46 mouse cellular contexts compared by ENCODE assay signal in the genomic region with DNA sequence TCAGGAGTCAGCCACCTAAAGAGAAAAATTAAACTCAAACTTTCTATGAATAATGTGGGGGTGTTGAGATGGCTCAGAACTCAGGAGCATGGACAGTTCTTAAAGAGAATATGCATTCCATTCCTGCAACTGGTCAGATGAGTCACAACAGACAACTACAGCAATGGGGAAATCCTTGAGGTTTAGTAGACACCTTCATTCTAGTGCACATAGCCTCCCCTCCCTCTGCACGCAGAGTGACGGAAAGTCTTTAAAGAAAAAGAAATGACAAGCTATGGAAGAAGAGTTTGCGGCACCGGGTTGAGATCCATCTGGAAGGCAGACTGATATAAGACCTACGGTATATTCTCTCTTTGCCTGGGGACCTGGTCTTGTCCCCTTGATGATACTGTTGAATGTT. TPM values are rescaled to one million over a fixed set of nuclear protein-coding genes. Genes with fewer than 3 reads are reported as not detected.
"Had no signal": no experiment of that assay in that cellular context is flagged by ENCODE, and none has a peak within 500 bp of the region (broad histone marks: within the 10 kb centered on the region; RNA-seq: fewer than 3 reads in every experiment).

No protein-coding gene starts in this region.

- ATAC-seq: liver, embryonic 12.5 days; liver, postnatal 0 days; lung, postnatal 0 days; midbrain, embryonic 13.5 days; midbrain, embryonic 15.5 days; midbrain, embryonic 16.5 days had no signal

- H3K27me3 ChIP-seq: limb, embryonic 12.5 days; limb, embryonic 13.5 days; limb, embryonic 15.5 days; liver, embryonic 12.5 days; liver, embryonic 13.5 days; liver, embryonic 15.5 days; lung, embryonic 15.5 days; midbrain, embryonic 12.5 days; midbrain, embryonic 13.5 days; midbrain, embryonic 15.5 days; neural tube, embryonic 12.5 days had no signal

- H3K4me1 ChIP-seq: limb, embryonic 10.5 days; limb, embryonic 12.5 days; limb, embryonic 13.5 days; limb, embryonic 15.5 days; liver, embryonic 12.5 days; liver, embryonic 13.5 days; liver, embryonic 15.5 days; lung, embryonic 15.5 days; megakaryocyte, embryonic 14.5 days; midbrain, embryonic 10.5 days; midbrain, embryonic 12.5 days; midbrain, embryonic 13.5 days; midbrain, embryonic 15.5 days; neural tube, embryonic 12.5 days had no signal

- H3K27ac ChIP-seq: limb, embryonic 10.5 days; limb, embryonic 12.5 days; limb, embryonic 13.5 days; limb, embryonic 15.5 days; liver, embryonic 12.5 days; liver, embryonic 13.5 days; liver, embryonic 14.5 days; liver, embryonic 15.5 days; lung, embryonic 15.5 days; macrophage; midbrain, embryonic 10.5 days; midbrain, embryonic 12.5 days; midbrain, embryonic 13.5 days; midbrain, embryonic 15.5 days; neural tube, embryonic 12.5 days had no signal

- H3K4me3 ChIP-seq: limb, embryonic 10.5 days; limb, embryonic 12.5 days; limb, embryonic 13.5 days; limb, embryonic 15.5 days; liver, embryonic 12.5 days; liver, embryonic 13.5 days; liver, embryonic 15.5 days; lung, embryonic 15.5 days; megakaryocyte, embryonic 14.5 days; midbrain, embryonic 10.5 days; midbrain, embryonic 12.5 days; midbrain, embryonic 13.5 days; midbrain, embryonic 15.5 days; myocyte; neural tube, embryonic 12.5 days had no signal

- DNase-seq: left cerebral cortex, postnatal 4 days; liver; liver, embryonic 13.5 days; liver, postnatal 0 days; lung, adult 18-20 months; lung, adult 2 months; lung, embryonic 14.5 days; lung, postnatal 10 days; lung, postnatal 14 days; lung, postnatal 36 days; lung, postnatal 4 days; midbrain, embryonic 14.5 days had no signal

- H3K4me2 ChIP-seq: limb, embryonic 12.5 days; limb, embryonic 13.5 days; limb, embryonic 15.5 days; liver, embryonic 11.5 days; liver, embryonic 12.5 days; liver, embryonic 13.5 days; liver, embryonic 15.5 days; lung, embryonic 14.5 days; lung, embryonic 15.5 days; midbrain, embryonic 11.5 days; midbrain, embryonic 12.5 days; midbrain, embryonic 13.5 days; midbrain, embryonic 15.5 days; neural tube, embryonic 12.5 days had no signal

- H3K9ac ChIP-seq: limb, embryonic 12.5 days; limb, embryonic 13.5 days; limb, embryonic 15.5 days; liver, embryonic 12.5 days; liver, embryonic 13.5 days; liver, embryonic 14.5 days; liver, embryonic 15.5 days; liver, postnatal 0 days; lung, embryonic 14.5 days; lung, embryonic 15.5 days; midbrain, embryonic 12.5 days; midbrain, embryonic 13.5 days; midbrain, embryonic 15.5 days; neural tube, embryonic 12.5 days had no signal

- H3K36me3 ChIP-seq: limb, embryonic 10.5 days; limb, embryonic 12.5 days; limb, embryonic 13.5 days; limb, embryonic 15.5 days; liver, embryonic 12.5 days; liver, embryonic 13.5 days; liver, embryonic 15.5 days; lung, embryonic 15.5 days; midbrain, embryonic 10.5 days; midbrain, embryonic 12.5 days; midbrain, embryonic 13.5 days; midbrain, embryonic 15.5 days; neural tube, embryonic 12.5 days had no signal

- H3K9me3 ChIP-seq: limb, embryonic 10.5 days; limb, embryonic 12.5 days; limb, embryonic 13.5 days; limb, embryonic 15.5 days; liver, embryonic 12.5 days; liver, embryonic 13.5 days; liver, embryonic 15.5 days; lung, embryonic 15.5 days; midbrain, embryonic 10.5 days; midbrain, embryonic 12.5 days; midbrain, embryonic 13.5 days; midbrain, embryonic 15.5 days; neural tube, embryonic 12.5 days had no signal

RNA-seq across cellular contexts. Expression of gene Gm12169, which starts 14.1 kb away (rescaled TPM):
- total RNA-seq: left cerebral cortex, postnatal 10 days; left cerebral cortex, postnatal 14 days; left cerebral cortex, postnatal 25 days; left cerebral cortex, postnatal 36 days; left cerebral cortex, postnatal 4 days; liver, adult 2 months; megakaryocyte progenitor cell, adult 5-6 weeks; megakaryocyte-erythroid progenitor cell, adult 5-6 weeks; midbrain, postnatal 0 days; monocyte, adult 5-6 weeks had no signal
- polyA plus RNA-seq: limb, embryonic 10.5 days; limb, embryonic 11.5 days; limb, embryonic 12.5 days; limb, embryonic 13.5 days; limb, embryonic 14.5 days; limb, embryonic 15.5 days; liver, adult 2 months; liver, embryonic 11.5 days; liver, embryonic 12.5 days; liver, embryonic 13.5 days; liver, embryonic 14.5 days; liver, embryonic 15.5 days; liver, embryonic 16.5 days; liver, postnatal 0 days; lung, adult 2 months; lung, embryonic 14.5 days; lung, embryonic 15.5 days; lung, embryonic 16.5 days; lung, postnatal 0 days; macrophage; midbrain, embryonic 10.5 days; midbrain, embryonic 11.5 days; midbrain, embryonic 12.5 days; midbrain, embryonic 13.5 days; midbrain, embryonic 14.5 days; midbrain, embryonic 15.5 days; midbrain, embryonic 16.5 days; midbrain, postnatal 0 days; myocyte; neural tube, embryonic 11.5 days; neural tube, embryonic 12.5 days had no signal

RNA-seq across cellular contexts. Expression of gene Havcr2, which starts 55.2 kb away (rescaled TPM):
- polyA plus RNA-seq: limb, embryonic 12.5 days had no signal
